Mouse (Mus musculus): Measurements from ENCODE around the gene Mrpl45. TPM values are rescaled to one million over a fixed set of nuclear protein-coding genes. Genes with fewer than 3 reads are reported as not detected.
A peak's percentile ranks its signal among the peaks of the same experiment; 100 is the strongest.

Mrpl45 gene
- polyA plus RNA-seq, 1 experiment from 2014 or later = 65.4 TPM

GRCm38 (mm10) chr11:97278456-97278855, 37.1 kb upstream of the Mrpl45 start:
- WGBS = 68% methylated on average over 6 of the region's 6 CpGs
- no peak for ATAC-seq
- Histone ChIP-seq H3K27ac (ENCODE audit: low read length) (peak overlapping the region; percentile 30), H3K27me3 (replicated peaks; ENCODE audit: control insufficient read depth, insufficient read depth, low read length) (no peaks in the 10 kb centered on the region), H3K9ac (ENCODE audit: low read depth, low read length) (peak overlapping the region; percentile 100), H3K4me2 (ENCODE audit: low read depth, low read length) (peak overlapping the region; percentile 60), H3K9me3 (ENCODE audit: control insufficient read depth, low read length) (no peaks in the 10 kb centered on the region), H3K4me3 (ENCODE audit: low read length) (peak overlapping the region; percentile 100), H3K36me3 (ENCODE audit: control insufficient read depth, insufficient read depth, low read length) (no peaks in the 10 kb centered on the region), H3K4me1 (ENCODE audit: control insufficient read depth, insufficient read depth, low read length) (peaks cover 13% of the 10 kb centered on the region)

- ATAC-seq = no peak
- Histone ChIP-seq H3K4me3 (ENCODE audit: low read length) (peak overlapping the region; percentile 100), H3K36me3 (ENCODE audit: control insufficient read depth, insufficient read depth, low read length) (no peaks in the 10 kb centered on the region), H3K27me3 (replicated peaks; ENCODE audit: control insufficient read depth, insufficient read depth, low read length) (no peaks in the 10 kb centered on the region), H3K9me3 (ENCODE audit: control insufficient read depth, low read length) (no peaks in the 10 kb centered on the region), H3K4me2 (ENCODE audit: low read depth, low read length) (peak overlapping the region; percentile 60), H3K27ac (ENCODE audit: low read length) (peak overlapping the region; percentile 99), H3K9ac (ENCODE audit: low read depth, low read length) (peak overlapping the region; percentile 100), H3K4me1 (ENCODE audit: control insufficient read depth, insufficient read depth, low read length) (peaks cover 13% of the 10 kb centered on the region)
- 12% methylated on average over 11 of the region's 11 CpGs for WGBS
These were observed 36.5 kb upstream of the Mrpl45 start for GRCm38 (mm10) chr11:97279040-97279404.

- no peaks in the 10 kb centered on the region for H3K9me3 ChIP-seq (ENCODE audit: control insufficient read depth, low read length)
- no peaks in the 10 kb centered on the region for H3K27me3 ChIP-seq (replicated peaks; ENCODE audit: control insufficient read depth, insufficient read depth, low read length)
- peak overlapping the region; percentile 100 for H3K4me3 ChIP-seq (ENCODE audit: low read length)
- peak overlapping the region; percentile 99 for H3K27ac ChIP-seq (ENCODE audit: low read length)
- H3K4me2 ChIP-seq (ENCODE audit: low read depth, low read length) = peak overlapping the region; percentile 60
- ATAC-seq = peak; percentile 47
- WGBS = 1% methylated on average over 63 of the region's 64 CpGs
- H3K9ac ChIP-seq (ENCODE audit: low read depth, low read length) = peak overlapping the region; percentile 100
- H3K36me3 ChIP-seq (ENCODE audit: control insufficient read depth, insufficient read depth, low read length) = no peaks in the 10 kb centered on the region
- peaks cover 13% of the 10 kb centered on the region for H3K4me1 ChIP-seq (ENCODE audit: control insufficient read depth, insufficient read depth, low read length)
These were observed 35.9 kb upstream of the Mrpl45 start for GRCm38 (mm10) chr11:97279405-97280215.

- H3K9me3 ChIP-seq (ENCODE audit: control insufficient read depth, low read length) = no peaks in the 10 kb centered on the region
- H3K27me3 ChIP-seq (replicated peaks; ENCODE audit: control insufficient read depth, insufficient read depth, low read length) = no peaks in the 10 kb centered on the region
- WGBS = 2% methylated on average over 59 of the region's 83 CpGs
- peaks cover 13% of the 10 kb centered on the region for H3K4me1 ChIP-seq (ENCODE audit: control insufficient read depth, insufficient read depth, low read length)
- H3K4me2 ChIP-seq (ENCODE audit: low read depth, low read length) = peak within 1 kb of the TSS; percentile 60
- peak within 1 kb of the TSS; percentile 100 for H3K4me3 ChIP-seq (ENCODE audit: low read length)
- peak; percentile 75 for ATAC-seq
- peak within 1 kb of the TSS; percentile 100 for H3K9ac ChIP-seq (ENCODE audit: low read depth, low read length)
- H3K27ac ChIP-seq (ENCODE audit: low read length) = peak within 1 kb of the TSS; percentile 99
- H3K36me3 ChIP-seq (ENCODE audit: control insufficient read depth, insufficient read depth, low read length) = no peaks in the 10 kb centered on the region
These were observed 35.2 kb upstream of the Mrpl45 start, which contains the start of gene Npepps for GRCm38 (mm10) chr11:97280216-97280861. Gene Npepps (minus strand): TSS chr11:97280638.

GRCm38 (mm10) chr11:97282179-97282578, 33.3 kb upstream of the Mrpl45 start:
- H3K27me3 ChIP-seq (replicated peaks; ENCODE audit: control insufficient read depth, insufficient read depth, low read length) = no peaks in the 10 kb centered on the region
- peaks cover 11% of the 10 kb centered on the region for H3K4me1 ChIP-seq (ENCODE audit: control insufficient read depth, insufficient read depth, low read length)
- no peak overlapping the region for H3K9ac ChIP-seq (ENCODE audit: low read depth, low read length)
- WGBS = 70% methylated on average over 6 of the region's 6 CpGs
- H3K4me2 ChIP-seq (ENCODE audit: low read depth, low read length) = no peak overlapping the region
- no peaks in the 10 kb centered on the region for H3K36me3 ChIP-seq (ENCODE audit: control insufficient read depth, insufficient read depth, low read length)
- no peak overlapping the region for H3K4me3 ChIP-seq (ENCODE audit: low read length)
- no peak for ATAC-seq
- no peak overlapping the region for H3K27ac ChIP-seq (ENCODE audit: low read length)
- H3K9me3 ChIP-seq (ENCODE audit: control insufficient read depth, low read length) = no peaks in the 10 kb centered on the region

GRCm38 (mm10) chr11:97284854-97285253, 30.7 kb upstream of the Mrpl45 start:
- Histone ChIP-seq H3K4me2 (ENCODE audit: low read depth, low read length) (no peak overlapping the region), H3K27ac (ENCODE audit: low read length) (no peak overlapping the region), H3K4me3 (ENCODE audit: low read length) (no peak overlapping the region), H3K36me3 (ENCODE audit: control insufficient read depth, insufficient read depth, low read length) (no peaks in the 10 kb centered on the region), H3K9me3 (ENCODE audit: control insufficient read depth, low read length) (no peaks in the 10 kb centered on the region), H3K9ac (ENCODE audit: low read depth, low read length) (no peak overlapping the region), H3K27me3 (replicated peaks; ENCODE audit: control insufficient read depth, insufficient read depth, low read length) (no peaks in the 10 kb centered on the region), H3K4me1 (ENCODE audit: control insufficient read depth, insufficient read depth, low read length) (no peaks in the 10 kb centered on the region)
- no peak for ATAC-seq
- 73% methylated on average over 4 of the region's 4 CpGs for WGBS

GRCm38 (mm10) chr11:97285852-97286775, 29.4 kb upstream of the Mrpl45 start:
- no peak for ATAC-seq
- no peaks in the 10 kb centered on the region for H3K4me1 ChIP-seq (ENCODE audit: control insufficient read depth, insufficient read depth, low read length)
- H3K9ac ChIP-seq (ENCODE audit: low read depth, low read length) = no peak overlapping the region
- 66% methylated on average over 9 of the region's 9 CpGs for WGBS
- no peaks in the 10 kb centered on the region for H3K27me3 ChIP-seq (replicated peaks; ENCODE audit: control insufficient read depth, insufficient read depth, low read length)
- no peaks in the 10 kb centered on the region for H3K9me3 ChIP-seq (ENCODE audit: control insufficient read depth, low read length)
- H3K27ac ChIP-seq (ENCODE audit: low read length) = no peak overlapping the region
- H3K4me3 ChIP-seq (ENCODE audit: low read length) = no peak overlapping the region
- no peaks in the 10 kb centered on the region for H3K36me3 ChIP-seq (ENCODE audit: control insufficient read depth, insufficient read depth, low read length)
- no peak overlapping the region for H3K4me2 ChIP-seq (ENCODE audit: low read depth, low read length)

GRCm38 (mm10) chr11:97286973-97287372, 28.5 kb upstream of the Mrpl45 start:
- H3K4me3 ChIP-seq (ENCODE audit: low read length) = no peak overlapping the region
- H3K9me3 ChIP-seq (ENCODE audit: control insufficient read depth, low read length) = no peaks in the 10 kb centered on the region
- H3K27ac ChIP-seq (ENCODE audit: low read length) = no peak overlapping the region
- H3K4me1 ChIP-seq (ENCODE audit: control insufficient read depth, insufficient read depth, low read length) = no peaks in the 10 kb centered on the region
- no peaks in the 10 kb centered on the region for H3K27me3 ChIP-seq (replicated peaks; ENCODE audit: control insufficient read depth, insufficient read depth, low read length)
- no peak overlapping the region for H3K9ac ChIP-seq (ENCODE audit: low read depth, low read length)
- no peaks in the 10 kb centered on the region for H3K36me3 ChIP-seq (ENCODE audit: control insufficient read depth, insufficient read depth, low read length)
- 35% methylated on average over 6 of the region's 6 CpGs for WGBS
- no peak overlapping the region for H3K4me2 ChIP-seq (ENCODE audit: low read depth, low read length)
- ATAC-seq = no peak

- no peak for ATAC-seq
- H3K4me1 ChIP-seq (ENCODE audit: control insufficient read depth, insufficient read depth, low read length) = no peaks in the 10 kb centered on the region
- H3K27ac ChIP-seq (ENCODE audit: low read length) = no peak overlapping the region
- no peaks in the 10 kb centered on the region for H3K9me3 ChIP-seq (ENCODE audit: control insufficient read depth, low read length)
- no peaks in the 10 kb centered on the region for H3K27me3 ChIP-seq (replicated peaks; ENCODE audit: control insufficient read depth, insufficient read depth, low read length)
- no peak overlapping the region for H3K4me3 ChIP-seq (ENCODE audit: low read length)
- H3K4me2 ChIP-seq (ENCODE audit: low read depth, low read length) = no peak overlapping the region
- H3K9ac ChIP-seq (ENCODE audit: low read depth, low read length) = no peak overlapping the region
- H3K36me3 ChIP-seq (ENCODE audit: control insufficient read depth, insufficient read depth, low read length) = no peaks in the 10 kb centered on the region
These were observed 27.9 kb upstream of the Mrpl45 start for GRCm38 (mm10) chr11:97287643-97288042.
